Mouse (Mus musculus) erythroblast, embryonic 14.5 days (primary cell): Measurements from ENCODE around the gene Arhgap45. TPM values are rescaled to one million over a fixed set of nuclear protein-coding genes. Genes with fewer than 3 reads are reported as not detected.
"Not testable (repeated sequence)": the region's sequence is repeated elsewhere in the genome, so short reads cannot be mapped to it uniquely, and the experiment has no call there.

Experiments
- H3K27me3 ChIP-seq: 2 replicates; pipeline ENCODE4 v1.6.1; 2012; ENCODE audit warnings: inconsistent platforms; ENCODE audit not compliant: control insufficient read depth
- H3K36me3 ChIP-seq: 2 replicates; pipeline ENCODE4 v1.6.1; 2012; ENCODE audit warnings: mild to moderate bottlenecking, inconsistent platforms; ENCODE audit not compliant: control insufficient read depth
- H3K4me1 ChIP-seq: 2 replicates; pipeline ENCODE4 v1.6.1; 2012; ENCODE audit warnings: inconsistent platforms; ENCODE audit not compliant: control insufficient read depth
- H3K4me3 ChIP-seq: replicated peaks from 2 replicates; pipeline ENCODE3; 2012; ENCODE audit warnings: moderate library complexity, mild to moderate bottlenecking, inconsistent platforms
- H3K9me3 ChIP-seq: 2 replicates; pipeline ENCODE4 v1.6.1; 2012; ENCODE audit warnings: low read length, inconsistent platforms, mixed read lengths; ENCODE audit not compliant: control insufficient read depth
- GATA1 ChIP-seq: IDR thresholded peaks from 2 replicates; pipeline ENCODE4 v1.6.1; 2012; ENCODE audit warnings: low read length, inconsistent platforms, mixed read lengths
- TAL1 ChIP-seq: IDR thresholded peaks from 3 replicates; pipeline ENCODE4 v1.6.1; 2012; ENCODE audit warnings: low read length, inconsistent platforms, mixed read lengths
- polyA plus RNA-seq: library from polyadenylated mRNA; stranded (reverse); fragments of >175 nt; gene quantifications from 2 replicates; pipeline ENCODE4 v1.2.3, GENCODE M21; 2012

Arhgap45 gene
- polyA plus RNA-seq, 1 experiment, result 1.7 TPM

DNA sequence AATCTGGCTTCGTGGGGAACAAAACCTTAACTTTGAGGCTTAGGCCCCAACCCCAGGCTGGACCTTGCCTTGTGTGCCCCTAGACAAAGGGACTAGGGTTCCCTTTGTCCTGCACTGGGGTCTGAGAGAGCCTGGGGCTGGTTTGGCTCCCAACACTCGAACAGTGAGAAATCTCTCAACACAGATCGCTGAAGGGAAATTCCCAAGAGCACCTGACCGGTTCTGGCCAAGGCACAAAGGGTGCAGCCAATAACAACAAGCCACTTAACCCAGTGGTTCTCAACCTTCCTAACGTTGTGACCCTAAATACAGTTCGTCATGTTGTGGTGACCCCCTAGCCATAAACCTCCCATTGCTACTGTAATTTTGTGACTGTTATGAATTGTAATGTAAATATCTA lies 33.8 kb downstream of the Arhgap45 start:
- no peaks in the 10 kb centered on the region for H3K9me3 ChIP-seq
- H3K4me3 ChIP-seq, result no peak overlapping the region
- H3K36me3 ChIP-seq, result peaks cover 12% of the 10 kb centered on the region
- no peak for TF ChIP-seq GATA1
- TF ChIP-seq TAL1, result no peak
- H3K4me1 ChIP-seq, result peaks cover 84% of the 10 kb centered on the region
- no peaks in the 10 kb centered on the region for H3K27me3 ChIP-seq

DNA sequence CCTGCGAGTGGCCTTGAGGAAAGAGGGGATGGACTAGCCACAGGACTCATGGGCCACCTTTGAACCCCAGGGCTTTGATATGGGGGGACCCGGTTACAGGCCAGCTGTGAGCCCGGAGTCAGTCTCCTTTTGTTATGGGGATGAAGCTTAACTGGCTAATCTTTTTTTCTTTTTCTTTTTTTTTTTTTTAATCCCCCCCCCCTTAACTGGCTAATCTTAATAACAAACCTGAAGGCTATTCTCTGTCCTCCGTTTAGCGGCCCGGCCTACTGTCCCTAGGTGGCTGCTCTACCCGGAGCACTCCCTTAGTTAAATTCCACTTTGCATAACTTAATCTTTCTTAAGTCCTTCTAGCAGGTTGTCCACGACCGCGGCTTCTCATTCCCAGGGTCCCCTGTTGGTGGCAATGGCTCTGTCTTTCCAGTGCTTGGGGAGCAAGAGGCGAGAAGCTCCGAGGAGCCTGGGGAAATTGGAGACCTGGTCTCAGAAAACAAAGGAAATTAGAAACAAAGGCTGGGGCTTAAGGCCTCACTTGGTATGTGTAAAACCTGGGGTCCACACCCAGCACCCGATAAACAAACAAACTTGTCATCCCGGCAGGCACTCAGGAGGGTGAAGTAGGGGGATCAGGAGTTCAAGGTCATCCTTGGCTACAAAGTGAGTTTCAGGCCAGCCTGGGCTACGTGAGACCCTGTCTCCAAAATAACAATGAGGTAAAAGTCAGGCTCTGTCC lies 34.6 kb downstream of the Arhgap45 start:
- H3K4me3 ChIP-seq, result no peak overlapping the region
- no peaks in the 10 kb centered on the region for H3K27me3 ChIP-seq
- H3K36me3 ChIP-seq, result peaks cover 20% of the 10 kb centered on the region
- peaks cover 84% of the 10 kb centered on the region for H3K4me1 ChIP-seq
- TF ChIP-seq GATA1, result no peak
- no peak for TF ChIP-seq TAL1
- no peaks in the 10 kb centered on the region for H3K9me3 ChIP-seq

DNA sequence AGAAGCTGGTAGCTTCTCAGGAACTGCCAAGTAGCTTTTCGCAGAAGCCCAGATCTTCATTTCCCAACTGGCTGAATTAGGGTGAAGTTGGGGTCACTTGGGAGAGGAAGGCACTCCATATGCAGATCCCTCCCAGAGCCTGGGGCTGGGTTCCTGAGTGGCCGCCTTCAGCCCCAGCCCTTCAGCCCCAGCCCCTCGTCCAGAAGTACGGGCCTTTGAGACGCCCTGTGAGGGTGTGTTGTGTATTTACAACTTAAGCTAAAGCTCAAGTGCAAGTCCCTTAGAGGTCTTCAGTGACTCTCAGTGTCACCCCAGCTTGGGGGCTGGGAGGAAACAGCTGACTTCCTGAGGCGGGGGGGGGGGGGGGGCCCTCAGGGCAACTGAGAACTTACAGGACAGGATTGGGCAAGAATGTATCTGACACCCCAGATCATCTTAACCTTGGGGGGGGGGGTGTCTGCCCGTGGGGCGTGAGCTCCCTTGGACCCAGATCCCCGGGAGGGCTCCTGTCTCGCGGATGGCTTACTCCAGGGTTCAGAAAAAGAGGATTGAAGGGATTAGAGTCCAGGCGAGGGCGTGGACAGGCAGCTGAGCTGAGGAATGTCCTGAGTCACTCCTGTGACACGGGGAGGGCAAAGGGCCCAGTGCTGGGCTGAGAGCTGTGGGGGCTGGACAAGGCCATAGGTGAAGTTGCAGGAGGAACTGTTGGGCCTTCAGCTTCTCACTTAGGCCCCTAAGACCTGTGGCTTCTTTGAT lies 35.3 kb downstream of the Arhgap45 start:
- no peaks in the 10 kb centered on the region for H3K27me3 ChIP-seq
- peaks cover 27% of the 10 kb centered on the region for H3K36me3 ChIP-seq
- peak overlapping the region; percentile 20 for H3K4me3 ChIP-seq
- H3K4me1 ChIP-seq, result peaks cover 81% of the 10 kb centered on the region
- TF ChIP-seq TAL1, result no peak
- no peak for TF ChIP-seq GATA1
- H3K9me3 ChIP-seq, result no peaks in the 10 kb centered on the region

DNA sequence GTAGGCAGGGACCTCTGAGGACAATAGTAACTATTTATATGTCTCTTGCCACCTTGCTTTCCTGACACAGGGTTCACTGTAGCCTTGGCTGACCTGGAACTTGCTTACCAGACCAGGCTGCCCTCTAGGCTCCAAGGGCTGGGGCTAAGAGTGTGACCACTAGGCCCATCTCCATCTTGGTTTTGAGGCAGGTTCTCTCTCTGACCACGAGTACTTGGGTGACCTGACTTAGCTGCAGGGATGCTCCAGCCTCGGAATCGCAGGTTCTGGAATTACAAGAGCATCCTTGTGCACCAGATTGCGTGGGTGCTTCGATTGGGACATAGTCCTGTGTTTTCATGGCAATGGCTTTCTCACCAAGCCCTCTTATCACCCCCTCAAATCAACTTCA lies 35.9 kb downstream of the Arhgap45 start:
- Histone ChIP-seq H3K4me3 (peak overlapping the region; percentile 89), H3K4me1 (peaks cover 80% of the 10 kb centered on the region), H3K27me3 (no peaks in the 10 kb centered on the region), H3K9me3 (no peaks in the 10 kb centered on the region), H3K36me3 (peaks cover 33% of the 10 kb centered on the region)
- TF ChIP-seq TAL1 (no peak), GATA1 (no peak)

DNA sequence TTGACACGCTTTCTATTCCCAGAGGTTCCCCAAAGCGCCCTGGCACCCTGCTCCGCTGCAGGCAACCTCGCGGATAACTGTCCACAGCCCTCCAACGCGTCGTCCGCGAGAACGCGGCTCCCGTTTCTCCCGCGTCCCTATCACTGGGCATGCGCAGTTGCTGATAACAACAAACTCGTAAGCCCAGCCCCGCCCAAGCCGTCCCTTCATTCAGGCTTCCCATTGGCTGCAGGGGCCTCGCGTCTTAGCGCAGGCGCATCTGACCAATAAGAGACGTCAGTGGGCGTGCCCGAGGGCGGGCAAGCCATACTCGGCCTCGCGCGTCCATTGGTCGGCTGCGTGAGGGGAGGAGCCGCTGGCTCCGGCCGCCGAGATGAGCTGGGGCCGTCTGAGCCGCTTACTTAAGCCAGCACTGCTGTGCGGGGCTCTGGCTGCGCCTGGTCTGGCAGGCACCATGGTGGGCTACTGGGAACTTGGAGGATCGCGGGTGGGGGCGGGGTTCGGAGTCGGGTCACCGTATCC lies 36.9 kb downstream of the Arhgap45 start:
- Histone ChIP-seq H3K9me3 (no peaks in the 10 kb centered on the region), H3K27me3 (no peaks in the 10 kb centered on the region), H3K4me1 (peaks cover 79% of the 10 kb centered on the region), H3K36me3 (peaks cover 42% of the 10 kb centered on the region), H3K4me3 (peak overlapping the region; percentile 89)
- TF ChIP-seq TAL1 (no peak), GATA1 (peak; percentile 32; the same call in 1 of the 2 replicates)

DNA sequence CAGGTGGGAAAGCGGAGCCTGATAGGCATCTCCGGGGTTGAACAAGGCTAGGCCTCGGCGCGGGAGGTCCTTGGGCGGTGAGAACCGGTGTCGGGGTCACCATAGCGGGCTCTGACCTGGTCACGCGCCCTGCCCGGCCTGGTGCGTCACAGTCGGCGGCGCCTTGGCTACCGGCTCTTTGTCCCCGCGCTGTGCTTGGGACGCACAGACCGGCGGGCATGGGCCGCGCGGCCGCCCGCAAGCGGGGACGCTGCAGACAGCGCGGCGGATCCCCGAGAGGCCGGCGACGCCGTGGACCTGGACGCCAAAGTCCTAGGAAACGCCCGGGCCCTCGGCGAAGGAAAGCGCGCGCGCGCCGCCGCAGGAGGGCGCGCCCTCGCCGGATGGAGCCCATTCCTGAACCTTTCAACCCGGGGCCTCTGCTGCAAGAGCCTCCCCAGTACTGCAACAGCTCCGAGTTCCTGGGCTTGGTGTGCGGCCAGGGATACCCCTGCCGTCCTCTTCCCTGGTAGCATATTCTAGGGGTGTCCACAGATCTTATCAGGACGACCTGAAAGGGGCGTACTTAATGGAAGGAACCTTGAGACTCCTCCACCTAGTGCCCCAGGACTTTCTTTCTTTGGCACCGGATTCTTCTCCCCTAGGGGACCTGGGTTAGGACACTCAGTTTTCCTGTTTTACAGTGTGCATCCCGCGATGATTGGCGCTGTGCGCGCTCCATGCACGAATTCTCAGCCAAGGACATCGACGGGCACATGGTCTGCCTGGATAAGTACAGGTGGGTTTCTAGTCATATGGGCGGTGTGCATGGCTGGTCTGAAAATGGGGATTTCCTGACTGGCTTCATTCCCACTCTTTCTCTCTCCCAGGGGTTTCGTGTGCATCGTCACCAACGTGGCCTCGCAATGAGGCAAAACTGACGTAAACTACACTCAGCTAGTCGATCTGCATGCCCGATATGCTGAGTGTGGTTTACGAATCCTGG lies 37.7 kb downstream of the Arhgap45 start:
- TF ChIP-seq GATA1, result peak; percentile 30; the same call in 1 of the 2 replicates
- no peak for TF ChIP-seq TAL1
- no peaks in the 10 kb centered on the region for H3K9me3 ChIP-seq
- no peaks in the 10 kb centered on the region for H3K27me3 ChIP-seq
- H3K36me3 ChIP-seq, result peaks cover 50% of the 10 kb centered on the region
- peaks cover 73% of the 10 kb centered on the region for H3K4me1 ChIP-seq
- peak overlapping the region; percentile 89 for H3K4me3 ChIP-seq

DNA sequence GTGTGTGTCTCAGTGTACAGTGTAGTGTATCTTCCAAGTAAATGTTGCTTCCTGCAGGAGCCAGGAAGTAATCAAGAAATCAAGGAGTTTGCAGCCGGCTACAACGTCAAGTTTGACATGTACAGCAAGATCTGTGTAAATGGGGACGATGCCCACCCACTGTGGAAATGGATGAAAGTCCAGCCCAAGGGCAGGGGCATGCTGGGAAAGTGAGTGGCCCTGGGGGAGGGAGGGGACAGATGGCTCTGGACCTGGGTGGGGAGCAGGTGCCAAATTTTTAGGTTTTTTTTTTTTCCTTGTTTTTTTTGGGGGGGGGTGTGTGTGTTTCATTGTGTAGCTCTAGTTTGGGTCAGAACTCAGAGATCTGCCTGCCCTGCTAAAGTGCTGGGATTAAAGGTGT lies 38.5 kb downstream of the Arhgap45 start:
- not testable (repeated sequence) for H3K27me3 ChIP-seq, H3K9me3 ChIP-seq
- Histone ChIP-seq H3K4me1 (peaks cover 70% of the 10 kb centered on the region), H3K36me3 (peaks cover 58% of the 10 kb centered on the region), H3K4me3 (peak overlapping the region; percentile 89)

DNA sequence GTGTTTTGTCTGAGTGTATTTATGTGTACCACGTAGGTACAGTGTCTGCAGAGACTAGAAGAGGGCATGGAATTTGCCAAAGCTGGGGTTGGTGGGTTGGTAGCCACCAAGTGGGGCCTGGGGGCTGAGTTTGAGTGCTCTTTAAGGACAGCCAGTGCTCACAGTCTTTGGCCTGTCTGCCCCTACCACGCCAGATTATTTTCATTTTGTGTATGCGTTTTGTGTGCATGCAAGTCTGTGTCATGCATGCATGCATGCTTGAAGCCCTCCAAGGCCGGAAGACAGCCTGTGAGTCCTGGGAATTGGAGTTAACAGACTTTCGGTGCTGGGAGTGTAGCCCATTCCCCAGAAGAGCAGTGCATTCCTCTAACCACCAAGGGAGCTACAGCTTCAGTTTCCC lies 38.9 kb downstream of the Arhgap45 start:
- TF ChIP-seq GATA1 (no peak), TAL1 (no peak)
- Histone ChIP-seq H3K9me3 (no peaks in the 10 kb centered on the region), H3K4me1 (peaks cover 65% of the 10 kb centered on the region), H3K4me3 (peak overlapping the region; percentile 89), H3K27me3 (no peaks in the 10 kb centered on the region), H3K36me3 (peaks cover 63% of the 10 kb centered on the region)

DNA sequence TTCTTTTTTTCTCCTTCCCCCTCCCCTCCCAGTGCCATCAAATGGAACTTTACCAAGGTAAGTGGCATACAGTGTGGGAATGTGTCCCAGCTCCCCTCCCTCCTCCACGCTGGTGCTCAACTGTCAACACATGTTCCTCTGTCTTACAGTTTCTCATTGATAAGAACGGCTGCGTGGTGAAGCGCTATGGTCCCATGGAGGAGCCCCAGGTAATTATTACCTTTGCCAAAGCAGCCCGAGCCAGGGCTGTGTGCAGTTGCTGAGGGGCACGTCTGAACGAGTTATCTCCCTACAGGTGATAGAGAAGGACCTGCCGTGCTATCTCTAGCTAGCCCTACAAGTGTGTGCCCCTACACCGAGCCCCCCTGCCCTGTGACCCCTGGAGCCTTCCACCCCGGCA lies 39.4 kb downstream of the Arhgap45 start:
- H3K4me3 ChIP-seq, result peak overlapping the region; percentile 89

More for the DNA sequence above, 39.4 kb downstream of the Arhgap45 start:
- peaks cover 62% of the 10 kb centered on the region for H3K4me1 ChIP-seq
- H3K36me3 ChIP-seq, result peaks cover 68% of the 10 kb centered on the region
- no peaks in the 10 kb centered on the region for H3K9me3 ChIP-seq
- TF ChIP-seq TAL1 (no peak), GATA1 (no peak)
- H3K27me3 ChIP-seq, result no peaks in the 10 kb centered on the region
